Mouse (Mus musculus): ENCODE measurements around the gene Scamp1. TPM values are rescaled to one million over a fixed set of nuclear protein-coding genes. Genes with fewer than 3 reads are reported as not detected.
A peak's percentile ranks its signal among the peaks of the same experiment; 100 is the strongest.

Gene Scamp1
- total and polyA plus RNA-seq, 2 experiments from 2014 or later = 106 to 137 TPM

DNA sequence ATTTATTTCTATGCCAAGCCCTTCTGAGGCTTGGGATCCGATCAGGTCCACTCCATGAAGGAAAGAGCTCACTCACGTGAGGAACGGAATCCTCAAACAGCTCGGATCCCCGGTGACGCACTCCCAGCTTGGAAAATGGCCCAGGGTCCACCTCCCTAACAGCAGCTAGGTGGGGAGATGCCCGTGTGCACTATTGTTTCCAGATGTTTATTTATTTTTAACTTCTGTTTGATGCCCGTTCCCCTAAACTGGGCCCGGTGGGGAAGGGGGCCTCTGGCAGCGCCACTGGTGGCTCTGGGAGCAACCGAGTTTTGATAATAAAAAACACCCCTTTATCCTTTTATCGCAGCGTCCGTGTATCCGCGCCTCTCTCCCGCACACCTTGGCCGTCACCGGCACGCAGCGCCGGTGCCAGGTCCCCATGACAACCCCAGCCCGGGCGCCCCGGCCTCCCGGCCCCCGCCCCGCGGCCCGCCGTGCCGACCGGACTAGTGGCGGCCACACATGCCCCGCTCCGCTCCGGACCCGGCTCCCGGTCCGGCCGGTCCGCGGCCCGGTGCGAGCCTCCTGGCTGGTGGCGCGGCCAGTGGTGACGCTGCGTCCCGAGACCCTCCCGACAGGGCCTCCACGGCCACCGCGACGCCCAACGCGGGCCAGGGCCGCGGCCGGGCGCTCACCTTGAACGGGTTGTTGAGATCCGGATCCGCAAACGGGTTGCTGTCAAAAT is 951 bp downstream of the Scamp1 start:
- DNase-seq (ENCODE audit: low spot score) (peak; percentile 50), ATAC-seq (peak; percentile 7; the same call in 1 of the 2 replicates)
- WGBS = under 1% methylated on average over 51 of the region's 65 CpGs
- Histone ChIP-seq H3K36me3 (ENCODE audit: insufficient read depth, low read length) (no peaks in the 10 kb centered on the region), H3K9me3 (ENCODE audit: low read length) (no peaks in the 10 kb centered on the region), H3K4me3 (ENCODE audit: low read length) (peak overlapping the region; percentile 99), H3K4me1 (ENCODE audit: insufficient read depth, low read length) (0 out of 2 replicates have a peak, but pooled peaks cover 4% of the 10 kb centered on the region), H3K27ac (peak overlapping the region; percentile 89), H3K27me3 (ENCODE audit: insufficient read depth, low read length) (no peaks in the 10 kb centered on the region), H3K9ac (replicated peaks; ENCODE audit: low read length) (peak overlapping the region; percentile 96), H3K4me2 (ENCODE audit: low read depth, low read length) (peak overlapping the region; percentile 87)
- no peak for TF ChIP-seq CTCF (IDR thresholded peaks at IDR 0.05; ENCODE audit: low read depth)

DNA sequence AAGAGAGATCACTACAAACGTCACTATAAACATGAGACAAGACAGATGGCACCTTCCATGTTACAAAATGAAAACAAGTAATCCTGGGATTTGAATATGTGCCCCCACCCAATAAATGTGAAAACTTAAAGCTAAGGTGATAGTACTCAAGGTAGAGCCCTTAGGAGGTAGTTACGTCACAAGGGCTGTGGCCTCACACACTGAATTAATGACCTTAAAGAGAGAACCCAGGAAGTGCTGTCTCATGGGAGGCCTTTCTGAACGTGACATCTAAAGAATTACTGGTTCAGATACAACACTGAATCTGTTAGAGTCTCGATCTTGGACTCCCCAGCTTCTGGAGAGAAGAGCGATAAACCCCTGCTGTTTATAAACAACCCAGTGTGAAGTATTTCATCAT is 6.2 kb downstream of the Scamp1 start:
- 67% methylated on average over 5 of the region's 5 CpGs for WGBS
- H3K27ac ChIP-seq = no peak overlapping the region
- no peak for TF ChIP-seq CTCF (IDR thresholded peaks at IDR 0.05; ENCODE audit: low read depth)

GRCm38 (mm10) chr13:94271284-94271683 is 14.4 kb downstream of the Scamp1 start:
- WGBS = 63% methylated on average over 6 of the region's 6 CpGs
- Histone ChIP-seq H3K9me3 (ENCODE audit: low read length) (no peaks in the 10 kb centered on the region), H3K4me1 (ENCODE audit: insufficient read depth, low read length) (peaks cover 7% of the 10 kb centered on the region; the same call in 1 of the 2 replicates), H3K4me2 (ENCODE audit: low read depth, low read length) (no peak overlapping the region), H3K9ac (replicated peaks; ENCODE audit: low read length) (no peak overlapping the region), H3K27me3 (ENCODE audit: insufficient read depth, low read length) (no peaks in the 10 kb centered on the region), H3K27ac (no peak overlapping the region), H3K36me3 (ENCODE audit: insufficient read depth, low read length) (no peaks in the 10 kb centered on the region), H3K4me3 (ENCODE audit: low read length) (no peak overlapping the region)
- 0 out of 2 replicates have a peak, but pooled peaks have one; percentile 55 for ATAC-seq
- no peak for TF ChIP-seq CTCF (IDR thresholded peaks at IDR 0.05; ENCODE audit: low read depth)
- peak; percentile 42 for DNase-seq (ENCODE audit: low spot score)

More for the DNA sequence above, 6.2 kb downstream of the Scamp1 start:
- H3K4me2 ChIP-seq (ENCODE audit: low read depth, low read length) = no peak overlapping the region
- DNase-seq (ENCODE audit: low spot score) (no peak), ATAC-seq (no peak)
- no peak overlapping the region for H3K9ac ChIP-seq (replicated peaks; ENCODE audit: low read length)
- no peaks in the 10 kb centered on the region for H3K9me3 ChIP-seq (ENCODE audit: low read length)
- H3K4me1 ChIP-seq (ENCODE audit: insufficient read depth, low read length) = 0 out of 2 replicates have a peak, but pooled peaks cover 4% of the 10 kb centered on the region
- no peak overlapping the region for H3K4me3 ChIP-seq (ENCODE audit: low read length)
- H3K36me3 ChIP-seq (ENCODE audit: insufficient read depth, low read length) = no peaks in the 10 kb centered on the region
- H3K27me3 ChIP-seq (ENCODE audit: insufficient read depth, low read length) = no peaks in the 10 kb centered on the region

DNA sequence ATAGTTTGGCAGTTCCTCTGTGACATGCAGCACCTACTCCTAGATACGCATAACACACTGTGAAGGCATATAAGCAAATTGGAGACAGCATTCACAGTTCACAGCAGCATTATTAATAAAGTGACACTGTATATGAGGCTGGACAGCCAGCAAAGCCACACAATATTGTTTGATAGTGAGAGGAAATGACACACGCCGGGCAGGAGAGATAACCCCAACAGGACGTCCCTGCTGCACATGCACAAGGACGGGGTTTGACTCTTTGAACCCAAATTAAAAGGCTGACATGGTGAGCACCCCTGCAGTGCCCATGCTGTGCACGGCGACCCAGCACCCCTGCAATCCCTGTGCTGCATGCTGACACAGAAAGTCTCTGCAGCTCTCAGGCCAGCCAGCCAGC is 17.5 kb downstream of the Scamp1 start:
- Histone ChIP-seq H3K27me3 (ENCODE audit: insufficient read depth, low read length) (no peaks in the 10 kb centered on the region), H3K4me2 (ENCODE audit: low read depth, low read length) (no peak overlapping the region), H3K9ac (replicated peaks; ENCODE audit: low read length) (no peak overlapping the region), H3K36me3 (ENCODE audit: insufficient read depth, low read length) (no peaks in the 10 kb centered on the region), H3K9me3 (ENCODE audit: low read length) (no peaks in the 10 kb centered on the region), H3K27ac (no peak overlapping the region), H3K4me3 (ENCODE audit: low read length) (no peak overlapping the region), H3K4me1 (ENCODE audit: insufficient read depth, low read length) (peaks cover 7% of the 10 kb centered on the region; the same call in 1 of the 2 replicates)
- no peak for DNase-seq (ENCODE audit: low spot score)
- no peak for ATAC-seq
- WGBS = 37% methylated on average over 7 of the region's 7 CpGs
- TF ChIP-seq CTCF (IDR thresholded peaks at IDR 0.05; ENCODE audit: low read depth) = no peak

DNA sequence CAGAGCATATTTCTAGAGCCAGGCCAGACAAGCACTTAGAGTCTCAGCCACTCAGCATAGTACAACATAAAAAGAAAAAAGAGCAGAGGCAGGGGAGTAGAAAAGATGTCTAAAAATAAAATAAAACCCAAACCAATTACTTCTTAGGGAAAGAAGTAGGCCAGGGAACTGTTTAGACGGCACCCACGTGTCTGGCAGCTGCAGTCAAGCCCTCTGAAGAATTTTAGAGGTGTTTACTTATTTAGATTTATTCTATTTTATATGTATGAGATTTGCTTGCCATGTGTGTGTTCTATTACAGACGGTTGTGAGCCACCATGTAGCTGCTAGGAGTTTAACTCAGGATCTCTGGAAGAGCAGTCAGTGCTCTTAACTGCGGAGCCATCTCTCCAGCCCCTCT is 18.5 kb downstream of the Scamp1 start:
- H3K4me2 ChIP-seq (ENCODE audit: low read depth, low read length) = no peak overlapping the region
- no peak overlapping the region for H3K27ac ChIP-seq
- no peak overlapping the region for H3K9ac ChIP-seq (replicated peaks; ENCODE audit: low read length)
- H3K27me3 ChIP-seq (ENCODE audit: insufficient read depth, low read length) = no peaks in the 10 kb centered on the region
- WGBS = 83% methylated on average over 4 of the region's 4 CpGs
- no peaks in the 10 kb centered on the region for H3K9me3 ChIP-seq (ENCODE audit: low read length)
- DNase-seq (ENCODE audit: low spot score) (no peak), ATAC-seq (no peak)
- peaks cover 7% of the 10 kb centered on the region; the same call in 1 of the 2 replicates for H3K4me1 ChIP-seq (ENCODE audit: insufficient read depth, low read length)
- no peaks in the 10 kb centered on the region for H3K36me3 ChIP-seq (ENCODE audit: insufficient read depth, low read length)
- no peak for TF ChIP-seq CTCF (IDR thresholded peaks at IDR 0.05; ENCODE audit: low read depth)
- no peak overlapping the region for H3K4me3 ChIP-seq (ENCODE audit: low read length)

GRCm38 (mm10) chr13:94266530-94266929 is 19.1 kb downstream of the Scamp1 start:
- 92% methylated on average over 6 of the region's 6 CpGs for WGBS
- H3K4me1 ChIP-seq (ENCODE audit: insufficient read depth, low read length) = peaks cover 7% of the 10 kb centered on the region; the same call in 1 of the 2 replicates
- TF ChIP-seq CTCF (IDR thresholded peaks at IDR 0.05; ENCODE audit: low read depth) = no peak
- ATAC-seq (no peak), DNase-seq (ENCODE audit: low spot score) (no peak)
- H3K27ac ChIP-seq = no peak overlapping the region
- no peak overlapping the region for H3K9ac ChIP-seq (replicated peaks; ENCODE audit: low read length)
- no peak overlapping the region for H3K4me2 ChIP-seq (ENCODE audit: low read depth, low read length)
- H3K9me3 ChIP-seq (ENCODE audit: low read length) = no peaks in the 10 kb centered on the region
- H3K4me3 ChIP-seq (ENCODE audit: low read length) = no peak overlapping the region
- no peaks in the 10 kb centered on the region for H3K36me3 ChIP-seq (ENCODE audit: insufficient read depth, low read length)
- no peaks in the 10 kb centered on the region for H3K27me3 ChIP-seq (ENCODE audit: insufficient read depth, low read length)

DNA sequence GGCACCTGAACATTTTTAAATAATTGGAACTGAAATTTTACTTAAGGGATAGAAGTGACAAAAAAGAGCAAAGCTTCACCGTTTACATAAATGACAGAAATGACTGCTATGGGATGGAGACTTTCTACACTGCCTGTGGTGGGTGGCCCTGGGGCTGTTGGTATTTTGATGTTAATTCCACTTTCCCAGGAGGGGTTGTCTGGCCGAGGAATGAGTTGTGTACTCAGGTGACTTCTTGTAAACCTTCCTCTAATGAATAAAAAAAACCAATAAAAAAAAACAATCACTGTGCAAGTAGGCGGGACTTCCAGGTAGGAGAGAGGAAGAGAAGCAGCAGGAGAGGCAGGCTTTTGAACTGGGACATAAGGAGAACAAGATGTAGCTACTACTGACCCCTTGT is 20.4 kb downstream of the Scamp1 start:
- H3K27ac ChIP-seq = no peak overlapping the region
- no peaks in the 10 kb centered on the region for H3K9me3 ChIP-seq (ENCODE audit: low read length)
- 63% methylated on average over 3 of the region's 3 CpGs for WGBS
- no peak overlapping the region for H3K9ac ChIP-seq (replicated peaks; ENCODE audit: low read length)
- TF ChIP-seq CTCF (IDR thresholded peaks at IDR 0.05; ENCODE audit: low read depth) = no peak
- H3K4me1 ChIP-seq (ENCODE audit: insufficient read depth, low read length) = 0 out of 2 replicates have a peak, but pooled peaks cover 3% of the 10 kb centered on the region
- ATAC-seq (no peak), DNase-seq (ENCODE audit: low spot score) (no peak)
- H3K4me2 ChIP-seq (ENCODE audit: low read depth, low read length) = no peak overlapping the region
- no peak overlapping the region for H3K4me3 ChIP-seq (ENCODE audit: low read length)
- H3K27me3 ChIP-seq (ENCODE audit: insufficient read depth, low read length) = no peaks in the 10 kb centered on the region
- no peaks in the 10 kb centered on the region for H3K36me3 ChIP-seq (ENCODE audit: insufficient read depth, low read length)
